Mouse (Mus musculus): ENCODE results near the gene Celsr3. TPM values are rescaled to one million over a fixed set of nuclear protein-coding genes. Genes with fewer than 3 reads are reported as not detected.
A peak's percentile ranks its signal among the peaks of the same experiment; 100 is the strongest.

Celsr3 gene
- polyA plus RNA-seq, 1 experiment from 2014 or later = 0.11 TPM

DNA sequence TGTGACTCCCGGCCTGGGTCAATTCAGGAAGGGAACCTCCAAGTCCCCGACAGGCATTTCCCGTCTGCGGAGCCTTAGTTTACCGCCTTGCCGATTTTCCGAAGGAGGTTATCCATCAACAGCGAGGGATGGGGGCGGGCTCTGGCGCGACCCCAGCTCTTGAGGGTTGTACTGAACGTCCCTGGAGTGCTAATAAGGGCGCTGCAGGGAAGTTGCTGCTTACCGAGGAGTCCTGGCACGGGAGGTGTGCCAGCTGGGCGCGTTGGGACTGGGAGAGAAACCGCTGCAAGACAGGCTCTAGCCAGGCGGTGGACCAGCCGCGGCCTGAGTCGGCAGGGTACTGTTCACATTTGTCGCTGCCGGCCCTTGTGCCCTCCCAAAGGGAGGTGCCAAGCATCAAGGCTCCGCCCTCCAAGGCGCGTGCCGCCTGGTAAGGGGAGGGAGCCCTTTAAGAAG lies 28.1 kb downstream of the Celsr3 start:
- H3K27ac ChIP-seq = peak overlapping the region; percentile 82
- ATAC-seq (replicated peaks; ENCODE audit: low FRiP score, low read depth) (peak; percentile 73), DNase-seq (ENCODE audit: low spot score) (peak; percentile 92)
- no peaks in the 10 kb centered on the region for H3K36me3 ChIP-seq (ENCODE audit: insufficient read depth, low read length)
- H3K4me1 ChIP-seq (replicated peaks; ENCODE audit: insufficient read depth, low read length) = peaks cover 5% of the 10 kb centered on the region; the same call in 1 of the 2 replicates
- peak overlapping the region; percentile 86 for H3K4me2 ChIP-seq (ENCODE audit: low read length)
- H3K9me3 ChIP-seq (replicated peaks; ENCODE audit: low read length) = no peaks in the 10 kb centered on the region
- H3K4me3 ChIP-seq (replicated peaks; ENCODE audit: low read depth, low read length) = peak overlapping the region; percentile 67
- peak overlapping the region; percentile 59 for H3K9ac ChIP-seq (ENCODE audit: low read depth, low read length)
- WGBS = under 1% methylated on average over 28 of the region's 28 CpGs
- no peak for TF ChIP-seq CTCF (IDR thresholded peaks at IDR 0.05; ENCODE audit: low read depth)
- no peaks in the 10 kb centered on the region for H3K27me3 ChIP-seq (ENCODE audit: insufficient read depth, low read length)

- Histone ChIP-seq H3K4me1 (replicated peaks; ENCODE audit: insufficient read depth, low read length) (peaks cover 5% of the 10 kb centered on the region; the same call in 1 of the 2 replicates), H3K9ac (ENCODE audit: low read depth, low read length) (no peak overlapping the region), H3K4me3 (replicated peaks; ENCODE audit: low read depth, low read length) (no peak overlapping the region; the same call in 1 of the 2 replicates), H3K27me3 (ENCODE audit: insufficient read depth, low read length) (no peaks in the 10 kb centered on the region), H3K9me3 (replicated peaks; ENCODE audit: low read length) (no peaks in the 10 kb centered on the region), H3K27ac (no peak overlapping the region), H3K4me2 (ENCODE audit: low read length) (peak overlapping the region; percentile 86; the same call in 1 of the 2 replicates), H3K36me3 (ENCODE audit: insufficient read depth, low read length) (no peaks in the 10 kb centered on the region)
- no peak for DNase-seq (ENCODE audit: low spot score)
- 63% methylated on average over 5 of the region's 5 CpGs for WGBS
- ATAC-seq (replicated peaks; ENCODE audit: low FRiP score, low read depth) = no peak
- no peak for TF ChIP-seq CTCF (IDR thresholded peaks at IDR 0.05; ENCODE audit: low read depth)
These were observed 29.2 kb downstream of the Celsr3 start for GRCm38 (mm10) chr9:108855335-108855734.

- Histone ChIP-seq H3K27ac (no peak overlapping the region), H3K4me1 (replicated peaks; ENCODE audit: insufficient read depth, low read length) (no peaks in the 10 kb centered on the region; the same call in 1 of the 2 replicates), H3K9ac (ENCODE audit: low read depth, low read length) (no peak overlapping the region), H3K36me3 (ENCODE audit: insufficient read depth, low read length) (no peaks in the 10 kb centered on the region), H3K9me3 (replicated peaks; ENCODE audit: low read length) (no peaks in the 10 kb centered on the region), H3K4me2 (ENCODE audit: low read length) (no peak overlapping the region), H3K27me3 (ENCODE audit: insufficient read depth, low read length) (no peaks in the 10 kb centered on the region), H3K4me3 (replicated peaks; ENCODE audit: low read depth, low read length) (no peak overlapping the region)
- no peak for ATAC-seq (replicated peaks; ENCODE audit: low FRiP score, low read depth)
- TF ChIP-seq CTCF (IDR thresholded peaks at IDR 0.05; ENCODE audit: low read depth) = no peak
- 77% methylated on average over 8 of the region's 8 CpGs for WGBS
- no peak for DNase-seq (ENCODE audit: low spot score)
These were observed 32.8 kb downstream of the Celsr3 start for GRCm38 (mm10) chr9:108858792-108859527.

Small RNA genes lying within 50 kb of the gene (microRNA-seq; reads per million reads assigned to microRNA genes)
- not detected for gene Gm23156

Other genes with a start within 250 kb of the Celsr3 start
- gene Wdr6, start 247.6 kb upstream of the Celsr3 start, polyA plus RNA-seq (2015; fragmentation: Nextera tagmentation; extraction: Ambion mirVana) = 67.6 and 75.9 TPM in 2 replicates
- 8.3 and 8.6 TPM in 2 replicates for gene P4htm, start 228.7 kb upstream of the Celsr3 start, polyA plus RNA-seq (2015; fragmentation: Nextera tagmentation; extraction: Ambion mirVana)
- gene Arih2, start 176.9 kb upstream of the Celsr3 start, polyA plus RNA-seq (2015; fragmentation: Nextera tagmentation; extraction: Ambion mirVana) = 36.6 and 37.9 TPM in 2 replicates
- 73.6 and 88.3 TPM in 2 replicates for gene Slc25a20, start 164.2 kb upstream of the Celsr3 start, polyA plus RNA-seq (2015; fragmentation: Nextera tagmentation; extraction: Ambion mirVana)
- gene Prkar2a, start 137.0 kb upstream of the Celsr3 start, polyA plus RNA-seq (2015; fragmentation: Nextera tagmentation; extraction: Ambion mirVana) = 18.0 and 18.6 TPM in 2 replicates
- 74.6 and 79.5 TPM in 2 replicates for gene Ip6k2, start 42.5 kb upstream of the Celsr3 start, polyA plus RNA-seq (2015; fragmentation: Nextera tagmentation; extraction: Ambion mirVana)
- gene Nckipsd, start 18.0 kb upstream of the Celsr3 start, polyA plus RNA-seq (2015; fragmentation: Nextera tagmentation; extraction: Ambion mirVana) = 11.3 and 13.6 TPM in 2 replicates
- gene Slc26a6, start 27.0 kb downstream of the Celsr3 start, polyA plus RNA-seq (2015; fragmentation: Nextera tagmentation; extraction: Ambion mirVana) = 10.7 and 12.8 TPM in 2 replicates
- gene Tmem89, start 88.3 kb downstream of the Celsr3 start, polyA plus RNA-seq (2015; fragmentation: Nextera tagmentation; extraction: Ambion mirVana) = not detected in 2 replicates
- gene Uqcrc1, start 110.3 kb downstream of the Celsr3 start, polyA plus RNA-seq (2015; fragmentation: Nextera tagmentation; extraction: Ambion mirVana) = 662 and 717 TPM in 2 replicates
- 2.9 and 3.1 TPM in 2 replicates for gene Col7a1, start 127.3 kb downstream of the Celsr3 start, polyA plus RNA-seq (2015; fragmentation: Nextera tagmentation; extraction: Ambion mirVana)
- gene Ucn2, start 159.7 kb downstream of the Celsr3 start, polyA plus RNA-seq (2015; fragmentation: Nextera tagmentation; extraction: Ambion mirVana) = 0.11 TPM in 1 of 2 replicates, not detected in the other
- gene Pfkfb4, start 165.5 kb downstream of the Celsr3 start, polyA plus RNA-seq (2015; fragmentation: Nextera tagmentation; extraction: Ambion mirVana) = 5.8 and 7.9 TPM in 2 replicates
- 122 and 123 TPM in 2 replicates for gene Shisa5, start 212.2 kb downstream of the Celsr3 start, polyA plus RNA-seq (2015; fragmentation: Nextera tagmentation; extraction: Ambion mirVana)
- 14.3 and 15.2 TPM in 2 replicates for gene Trex1, start 233.4 kb downstream of the Celsr3 start, polyA plus RNA-seq (2015; fragmentation: Nextera tagmentation; extraction: Ambion mirVana)
- 18.8 and 20.9 TPM in 2 replicates for gene Atrip, start 247.8 kb downstream of the Celsr3 start, polyA plus RNA-seq (2015; fragmentation: Nextera tagmentation; extraction: Ambion mirVana)

All from kidney, postnatal 0 days (tissue).